Mouse (Mus musculus) testis, adult 2 months (tissue): Measurements from ENCODE around the gene Ppm1e. TPM values are rescaled to one million over a fixed set of nuclear protein-coding genes. Genes with fewer than 3 reads are reported as not detected.

ENCODE experiments used
- H3K27ac ChIP-seq: fragments of 200-500 bp; 2 replicates; pipeline ENCODE4 v1.5.1; 2012; ENCODE audit warnings: low read depth, low read length; ENCODE audit not compliant: control insufficient read depth, insufficient read depth
- H3K27me3 ChIP-seq: fragments of 200-500 bp; 2 replicates; pipeline ENCODE4 v1.6.1; 2012; ENCODE audit warnings: mild to moderate bottlenecking, low read length, moderate library complexity; ENCODE audit not compliant: control insufficient read depth, insufficient read depth
- H3K36me3 ChIP-seq: fragments of 200-500 bp; 2 replicates; pipeline ENCODE4 v1.6.1; 2012; ENCODE audit warnings: mild to moderate bottlenecking, low read length; ENCODE audit not compliant: control insufficient read depth, insufficient read depth
- H3K4me1 ChIP-seq: fragments of 200-500 bp; 2 replicates; pipeline ENCODE4 v1.6.1; 2012; ENCODE audit warnings: low read length; ENCODE audit not compliant: control insufficient read depth, insufficient read depth
- H3K4me3 ChIP-seq: fragments of 200-500 bp; 2 replicates; pipeline ENCODE4 v1.5.1; 2012; ENCODE audit warnings: low read depth, mild to moderate bottlenecking, low read length, moderate library complexity, mixed read lengths; ENCODE audit not compliant: control insufficient read depth
- CTCF ChIP-seq: fragments of 200-500 bp; IDR thresholded peaks from 2 replicates; pipeline ENCODE4 v1.5.1; 2012; ENCODE audit warnings: low read depth, mild to moderate bottlenecking, inconsistent platforms, low read length, moderate library complexity; ENCODE audit not compliant: control insufficient read depth, insufficient read depth, insufficient replicate concordance
- POLR2A ChIP-seq: fragments of 200-500 bp; IDR thresholded peaks from 2 replicates; pipeline ENCODE4 v1.6.1; 2012; ENCODE audit warnings: low read depth, mild to moderate bottlenecking, inconsistent platforms, low read length, moderate library complexity; ENCODE audit not compliant: control insufficient read depth
- polyA plus RNA-seq: library from polyadenylated mRNA; depleted of rRNA; stranded (reverse); fragments of >200 nt; gene quantifications from 2 replicates; pipeline ENCODE4 v1.2.3, GENCODE M21; 2012; rRNA removed

The Ppm1e gene
- polyA plus RNA-seq, 1 experiment: 4.1 TPM

DNA sequence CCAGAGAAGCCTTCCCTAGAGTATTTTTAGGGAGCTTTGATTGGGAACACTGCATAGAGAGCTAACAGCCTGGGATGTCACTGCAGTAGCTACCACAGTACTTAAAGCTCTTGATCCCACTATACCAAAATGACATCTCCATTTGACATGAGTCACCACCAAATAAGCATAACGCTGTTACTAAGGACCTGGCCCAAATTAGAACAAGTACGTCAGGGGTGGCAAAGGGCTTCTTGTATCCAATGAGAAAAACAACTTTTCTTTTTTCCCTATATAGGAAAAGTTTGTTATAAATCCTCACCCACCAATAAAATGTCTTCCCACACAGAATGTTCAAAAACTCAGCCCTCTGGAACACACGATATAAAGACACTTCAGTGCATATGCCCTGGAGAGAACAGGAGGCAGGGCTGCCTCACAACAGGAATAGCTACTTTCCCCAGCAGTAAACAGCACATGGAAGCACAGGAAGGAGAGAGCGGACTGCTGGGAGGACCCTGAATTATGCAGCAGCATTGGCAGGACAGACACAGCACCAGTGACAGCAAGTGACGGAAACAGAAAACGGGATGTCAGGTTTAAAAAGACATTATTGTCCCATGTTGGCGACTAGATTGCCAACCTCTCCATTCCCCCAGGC lies 119.8 kb downstream of the Ppm1e start:
- H3K27ac ChIP-seq: no peak overlapping the region
- no peak for TF ChIP-seq POLR2A
- TF ChIP-seq CTCF: no peak
- H3K36me3 ChIP-seq: no peaks in the 10 kb centered on the region; the same call in none of the 2 replicates

DNA sequence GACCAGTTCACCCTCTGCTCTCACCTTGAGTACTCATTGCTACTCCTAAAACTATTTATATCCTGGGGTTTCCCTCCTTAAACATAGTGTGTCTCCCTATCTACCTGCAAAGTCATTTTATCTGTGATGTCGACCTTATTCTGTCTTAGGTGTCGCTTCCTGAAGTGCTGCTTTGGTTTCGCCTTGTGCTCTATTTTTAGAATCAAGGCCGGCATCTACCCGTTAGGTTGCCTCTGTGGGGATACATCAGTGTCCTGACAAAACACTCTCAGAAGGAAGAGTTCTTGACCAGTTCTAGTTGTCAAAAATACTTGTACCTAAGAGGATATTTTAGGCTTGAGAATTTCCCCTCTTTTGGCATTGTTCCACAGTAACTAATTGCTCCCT lies 123.3 kb downstream of the Ppm1e start:
- Histone ChIP-seq H3K36me3 (no peaks in the 10 kb centered on the region; the same call in 1 of the 2 replicates), H3K4me3 (no peak overlapping the region), H3K4me1 (no peaks in the 10 kb centered on the region), H3K27me3 (no peaks in the 10 kb centered on the region), H3K27ac (no peak overlapping the region)
- TF ChIP-seq CTCF (no peak), POLR2A (no peak)

More for the DNA sequence above, 119.8 kb downstream of the Ppm1e start:
- Histone ChIP-seq H3K4me3 (no peak overlapping the region), H3K27me3 (no peaks in the 10 kb centered on the region), H3K4me1 (no peaks in the 10 kb centered on the region)

DNA sequence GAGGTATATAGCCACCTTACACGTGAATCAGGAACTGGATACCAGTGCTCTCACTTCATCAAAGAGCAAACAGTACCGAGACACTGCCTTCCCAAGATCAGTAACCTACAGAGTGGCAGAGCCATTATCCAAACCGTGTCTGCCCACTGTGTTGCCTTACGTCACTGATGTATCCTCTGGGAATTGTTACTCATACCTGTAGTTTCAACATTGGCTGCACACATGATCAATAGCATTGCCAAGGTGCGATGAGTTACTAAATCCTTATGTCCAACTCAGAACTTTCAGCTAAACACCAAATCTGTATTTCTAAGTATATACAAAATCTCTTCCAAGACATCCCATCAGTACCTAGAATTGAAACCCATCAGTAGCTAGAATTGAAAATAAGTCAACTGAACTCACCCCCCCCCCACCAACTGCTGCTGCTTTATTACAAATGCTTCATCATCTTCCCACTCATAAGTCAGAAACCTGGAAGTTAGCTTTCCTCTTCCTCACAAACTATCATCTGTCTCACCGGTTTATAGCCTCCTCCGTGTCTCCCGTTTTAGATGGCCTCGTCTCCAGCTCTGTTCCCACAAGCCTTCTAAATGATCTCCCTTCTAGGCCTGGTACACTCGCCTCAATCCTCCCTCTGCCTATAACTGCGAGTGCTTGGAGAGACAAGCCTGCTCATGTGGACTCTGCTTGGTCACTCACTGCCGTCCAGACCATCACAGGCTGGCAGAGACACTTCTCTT lies 123.9 kb downstream of the Ppm1e start:
- Histone ChIP-seq H3K4me3 (no peak overlapping the region), H3K27me3 (no peaks in the 10 kb centered on the region), H3K4me1 (no peaks in the 10 kb centered on the region), H3K36me3 (no peaks in the 10 kb centered on the region; the same call in 1 of the 2 replicates), H3K27ac (no peak overlapping the region)
- TF ChIP-seq CTCF (no peak), POLR2A (no peak)

GRCm38 (mm10) chr11:87233377-87233776 lies 125.4 kb downstream of the Ppm1e start:
- no peaks in the 10 kb centered on the region; the same call in 1 of the 2 replicates for H3K36me3 ChIP-seq
- no peaks in the 10 kb centered on the region for H3K27me3 ChIP-seq
- H3K4me3 ChIP-seq: no peak overlapping the region
- H3K27ac ChIP-seq: no peak overlapping the region
- TF ChIP-seq POLR2A (no peak), CTCF (no peak)
- no peaks in the 10 kb centered on the region for H3K4me1 ChIP-seq

DNA sequence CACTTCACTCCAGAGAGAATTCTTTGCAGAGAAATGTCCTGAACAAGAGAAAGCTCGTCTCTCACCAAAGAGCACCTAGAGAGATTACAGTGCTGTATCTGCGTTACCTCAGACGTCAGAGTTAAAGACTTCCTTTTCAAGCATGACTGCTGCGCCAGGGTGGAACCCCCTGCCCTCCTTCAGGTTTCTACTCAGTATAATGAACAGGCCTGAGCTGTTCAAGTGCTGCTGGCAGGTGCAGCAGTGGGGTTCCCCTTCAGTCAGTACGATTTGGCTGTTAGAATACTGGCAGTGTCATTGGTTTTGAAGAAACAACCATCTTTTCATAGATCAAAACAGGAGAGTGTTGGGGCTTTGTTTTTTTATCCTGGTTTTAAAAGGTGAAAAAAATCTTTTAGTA lies 131.8 kb downstream of the Ppm1e start:
- TF ChIP-seq POLR2A: no peak
- TF ChIP-seq CTCF: no peak
- no peaks in the 10 kb centered on the region; the same call in 1 of the 2 replicates for H3K36me3 ChIP-seq
- H3K4me1 ChIP-seq: no peaks in the 10 kb centered on the region
- no peak overlapping the region for H3K27ac ChIP-seq
- H3K4me3 ChIP-seq: no peak overlapping the region
- H3K27me3 ChIP-seq: no peaks in the 10 kb centered on the region

DNA sequence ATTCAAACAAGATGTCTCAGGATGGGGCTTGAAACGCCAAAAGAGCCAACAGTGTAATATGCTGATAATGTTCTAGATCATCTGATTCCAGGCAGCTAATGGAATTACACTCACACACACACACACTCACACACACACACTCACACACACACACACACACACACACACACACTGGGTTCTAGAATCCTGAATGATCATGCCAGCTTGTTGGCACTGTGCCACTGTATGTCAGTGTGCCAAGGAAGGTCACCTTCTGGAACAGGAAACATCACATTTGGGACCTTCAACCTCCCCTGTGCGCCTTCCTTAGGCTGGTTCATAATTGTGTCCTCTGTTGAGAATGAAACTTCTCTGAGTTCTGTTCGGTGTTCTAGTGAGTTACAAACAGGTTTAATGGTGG lies 136.1 kb downstream of the Ppm1e start:
- no peak overlapping the region for H3K4me3 ChIP-seq
- no peaks in the 10 kb centered on the region for H3K27me3 ChIP-seq
- H3K36me3 ChIP-seq: no peaks in the 10 kb centered on the region; the same call in 1 of the 2 replicates
- no peaks in the 10 kb centered on the region for H3K4me1 ChIP-seq
- no peak overlapping the region for H3K27ac ChIP-seq
- TF ChIP-seq CTCF (no peak), POLR2A (no peak)

GRCm38 (mm10) chr11:87212313-87212712 lies 146.5 kb downstream of the Ppm1e start:
- no peaks in the 10 kb centered on the region for H3K4me1 ChIP-seq
- H3K36me3 ChIP-seq: peaks cover 2% of the 10 kb centered on the region
- TF ChIP-seq CTCF: no peak
- TF ChIP-seq POLR2A: no peak
- no peak overlapping the region for H3K4me3 ChIP-seq
- no peak overlapping the region for H3K27ac ChIP-seq
- no peaks in the 10 kb centered on the region for H3K27me3 ChIP-seq

Other genes starting within 250 kb of the Ppm1e start
- 1.9 and 2.8 TPM in 2 replicates for gene Ska2, start 249.8 kb downstream of the Ppm1e start, polyA plus RNA-seq
- 78.5 and 99.4 TPM in 2 replicates for gene Trim37, start 231.9 kb downstream of the Ppm1e start, polyA plus RNA-seq
- gene Rad51c, start 45.9 kb upstream of the Ppm1e start, polyA plus RNA-seq: 14.2 and 16.4 TPM in 2 replicates
- gene Tex14, start 46.0 kb upstream of the Ppm1e start, polyA plus RNA-seq: 26.0 and 28.4 TPM in 2 replicates
- gene Gm11492, start 207.6 kb upstream of the Ppm1e start, polyA plus RNA-seq: 92.8 and 97.9 TPM in 2 replicates
- 159 and 174 TPM in 2 replicates for gene Sept4, start 209.9 kb upstream of the Ppm1e start, polyA plus RNA-seq
- 33.6 and 33.7 TPM in 2 replicates for gene Mtmr4, start 233.1 kb upstream of the Ppm1e start, polyA plus RNA-seq